Mouse (Mus musculus): Measurements from ENCODE around the gene Arsa. TPM values are rescaled to one million over a fixed set of nuclear protein-coding genes. Genes with fewer than 3 reads are reported as not detected.

Arsa gene
- polyA plus RNA-seq, 1 experiment from 2014 or later = 15.6 TPM

DNA sequence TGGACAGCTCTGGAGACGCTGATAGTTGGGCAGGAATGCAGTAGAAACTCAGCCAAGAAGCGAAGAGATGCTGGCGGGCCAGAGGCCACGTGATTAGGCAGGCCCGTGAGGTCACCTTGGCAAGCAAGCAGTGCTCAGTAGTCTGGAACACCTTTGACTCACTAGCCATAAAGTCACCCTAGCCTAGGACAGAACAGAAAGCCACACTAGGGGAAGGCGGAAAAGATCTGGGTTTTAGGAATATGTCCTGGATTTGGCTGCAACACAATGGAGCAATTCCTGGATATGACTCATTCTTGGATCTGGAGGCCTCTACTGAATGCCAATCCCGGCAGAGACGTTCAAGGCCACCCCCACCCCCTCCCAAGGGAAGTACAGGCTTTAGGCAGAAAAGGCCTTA lies 3.4 kb upstream of the Arsa start:
- ATAC-seq (ENCODE audit: low FRiP score, low read depth) = no peak

GRCm38 (mm10) chr15:89478622-89479021 lies 1.4 kb upstream of the Arsa start:
- Histone ChIP-seq H3K4me3 (no peak overlapping the region), H3K36me3 (no peaks in the 10 kb centered on the region), H3K4me2 (replicated peaks) (no peak overlapping the region), H3K9me3 (no peaks in the 10 kb centered on the region), H3K4me1 (peaks cover 8% of the 10 kb centered on the region), H3K27ac (no peak overlapping the region), H3K9ac (no peak overlapping the region), H3K27me3 (replicated peaks) (no peaks in the 10 kb centered on the region)
- 83% methylated on average over 3 of the region's 3 CpGs for WGBS
- ATAC-seq (ENCODE audit: low FRiP score, low read depth) = no peak

More for the DNA sequence above, 3.4 kb upstream of the Arsa start:
- H3K36me3 ChIP-seq = no peaks in the 10 kb centered on the region
- H3K9ac ChIP-seq = no peak overlapping the region
- H3K4me1 ChIP-seq = peaks cover 3% of the 10 kb centered on the region
- 91% methylated on average over 8 of the region's 8 CpGs for WGBS
- no peak overlapping the region for H3K27ac ChIP-seq
- no peaks in the 10 kb centered on the region for H3K9me3 ChIP-seq
- H3K27me3 ChIP-seq (replicated peaks) = no peaks in the 10 kb centered on the region
- no peak overlapping the region for H3K4me3 ChIP-seq
- H3K4me2 ChIP-seq (replicated peaks) = no peak overlapping the region

DNA sequence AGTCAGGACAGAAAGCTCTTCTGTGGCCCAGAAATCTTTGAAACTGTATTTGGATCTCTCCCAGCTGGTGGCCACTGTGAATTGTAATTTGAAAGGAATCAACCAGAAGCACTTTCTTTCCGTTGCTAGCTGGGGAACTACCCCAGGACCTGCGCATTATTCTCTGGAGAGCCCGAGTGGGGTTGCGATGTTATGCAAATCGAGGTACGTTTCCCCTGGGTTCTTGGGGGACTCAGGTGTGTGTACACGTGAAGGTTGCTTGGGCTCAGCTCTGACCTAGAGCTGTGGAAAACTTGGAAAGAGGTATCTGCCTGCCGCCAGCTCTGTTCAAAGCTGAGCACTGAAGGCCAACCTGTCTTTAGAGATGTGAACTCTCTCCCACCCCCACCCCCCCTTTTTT lies 581 bp upstream of the Arsa start:
- WGBS = 46% methylated on average over 8 of the region's 8 CpGs
- ATAC-seq (ENCODE audit: low FRiP score, low read depth) = no peak
- no peaks in the 10 kb centered on the region for H3K36me3 ChIP-seq

GRCm38 (mm10) chr15:89476475-89476815 lies 780 bp downstream of the Arsa start:
- WGBS = 12% methylated on average over 5 of the region's 5 CpGs
- Histone ChIP-seq H3K9me3 (no peaks in the 10 kb centered on the region), H3K9ac (peak overlapping the region; percentile 64), H3K4me1 (peaks cover 8% of the 10 kb centered on the region), H3K4me2 (replicated peaks) (peak overlapping the region; percentile 86), H3K4me3 (peak overlapping the region; percentile 53), H3K27me3 (replicated peaks) (no peaks in the 10 kb centered on the region), H3K36me3 (no peaks in the 10 kb centered on the region), H3K27ac (no peak overlapping the region)
- ATAC-seq (ENCODE audit: low FRiP score, low read depth) = peak; percentile 8; the same call in 1 of the 2 replicates

More for the DNA sequence above, 581 bp upstream of the Arsa start:
- H3K4me3 ChIP-seq = no peak overlapping the region
- no peaks in the 10 kb centered on the region for H3K27me3 ChIP-seq (replicated peaks)
- H3K4me1 ChIP-seq = peaks cover 8% of the 10 kb centered on the region
- H3K9me3 ChIP-seq = no peaks in the 10 kb centered on the region
- H3K27ac ChIP-seq = no peak overlapping the region
- H3K4me2 ChIP-seq (replicated peaks) = no peak overlapping the region
- no peak overlapping the region for H3K9ac ChIP-seq

GRCm38 (mm10) chr15:89475611-89476474 lies 1.4 kb downstream of the Arsa start:
- peak overlapping the region; percentile 86 for H3K4me2 ChIP-seq (replicated peaks)
- H3K36me3 ChIP-seq = no peaks in the 10 kb centered on the region
- peak overlapping the region; percentile 53 for H3K4me3 ChIP-seq
- peaks cover 8% of the 10 kb centered on the region for H3K4me1 ChIP-seq
- no peak overlapping the region for H3K27ac ChIP-seq
- H3K27me3 ChIP-seq (replicated peaks) = no peaks in the 10 kb centered on the region
- no peaks in the 10 kb centered on the region for H3K9me3 ChIP-seq
- H3K9ac ChIP-seq = peak overlapping the region; percentile 64
- ATAC-seq (ENCODE audit: low FRiP score, low read depth) = peak; percentile 96
- WGBS = 11% methylated on average over 44 of the region's 44 CpGs

GRCm38 (mm10) chr15:89475293-89475600 lies 2.0 kb downstream of the Arsa start:
- no peaks in the 10 kb centered on the region for H3K36me3 ChIP-seq
- H3K9me3 ChIP-seq = no peaks in the 10 kb centered on the region
- peak overlapping the region; percentile 64; the same call in 1 of the 2 replicates for H3K9ac ChIP-seq
- ATAC-seq (ENCODE audit: low FRiP score, low read depth) = peak; percentile 14; the same call in 1 of the 2 replicates
- H3K4me2 ChIP-seq (replicated peaks) = peak overlapping the region; percentile 86
- peak overlapping the region; percentile 53; the same call in 1 of the 2 replicates for H3K4me3 ChIP-seq
- H3K4me1 ChIP-seq = peaks cover 8% of the 10 kb centered on the region
- H3K27me3 ChIP-seq (replicated peaks) = no peaks in the 10 kb centered on the region
- 91% methylated on average over 7 of the region's 7 CpGs for WGBS
- H3K27ac ChIP-seq = no peak overlapping the region

DNA sequence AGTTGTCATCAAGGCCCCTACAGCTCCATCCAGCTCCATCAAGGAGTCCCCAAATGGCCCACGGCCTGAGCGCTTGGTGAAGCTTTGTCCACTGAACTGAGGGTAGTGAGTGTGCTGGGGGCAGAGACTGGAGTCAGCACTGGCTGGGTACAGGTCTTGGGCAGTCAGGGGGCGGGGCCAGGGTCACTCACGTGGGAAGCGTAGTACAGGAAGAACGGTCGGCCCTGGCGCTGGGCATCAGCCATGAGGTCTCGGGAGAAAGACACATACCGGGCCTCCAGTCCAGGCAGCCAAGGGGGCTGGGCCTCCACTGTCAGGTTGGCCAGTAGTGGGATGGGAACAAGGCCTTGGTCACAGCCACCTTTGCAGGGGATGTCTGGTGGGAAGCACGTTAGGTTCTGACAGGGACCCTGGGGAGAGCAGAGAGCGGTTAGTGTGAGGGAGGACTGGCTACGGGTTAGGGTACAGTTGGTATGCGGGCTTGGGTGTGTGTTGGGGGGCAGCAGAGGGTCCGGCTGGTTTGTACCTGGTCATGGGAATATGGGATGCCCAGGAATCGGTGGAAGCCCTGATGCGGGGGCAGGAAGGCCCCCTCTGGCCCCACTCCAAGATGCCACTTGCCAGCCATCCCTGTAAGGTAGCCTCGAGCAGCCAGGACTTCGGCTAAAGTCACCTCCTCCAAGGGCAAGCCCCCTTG lies 2.5 kb downstream of the Arsa start:
- 92% methylated on average over 19 of the region's 19 CpGs for WGBS
- Histone ChIP-seq H3K9me3 (no peaks in the 10 kb centered on the region), H3K36me3 (no peaks in the 10 kb centered on the region), H3K4me1 (peaks cover 8% of the 10 kb centered on the region), H3K4me2 (replicated peaks) (peak overlapping the region; percentile 86; the same call in 1 of the 2 replicates), H3K27me3 (replicated peaks) (no peaks in the 10 kb centered on the region), H3K4me3 (no peak overlapping the region), H3K9ac (0 out of 2 replicates have a peak overlapping the region, but pooled peaks have one; percentile 64), H3K27ac (no peak overlapping the region)
- no peak for ATAC-seq (ENCODE audit: low FRiP score, low read depth)

DNA sequence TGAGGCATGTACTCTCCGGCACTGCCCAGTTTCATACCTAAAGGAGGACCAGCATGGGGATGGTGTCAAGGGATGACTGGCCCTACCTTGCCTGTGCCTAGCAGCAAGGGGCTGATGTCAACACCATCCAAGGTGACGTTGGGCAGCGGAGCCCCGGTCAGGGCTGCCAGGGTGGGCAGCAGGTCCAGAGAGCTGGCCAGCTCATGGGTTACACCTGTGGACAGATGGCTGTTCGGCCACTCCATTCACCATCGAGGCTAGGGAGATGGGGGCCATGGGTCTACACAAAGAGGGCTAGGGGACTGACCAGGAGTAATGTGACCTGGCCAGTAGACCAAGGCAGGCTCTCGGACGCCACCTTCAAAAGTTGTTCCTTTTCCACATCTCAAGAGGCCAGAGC lies 3.3 kb downstream of the Arsa start:
- no peak overlapping the region for H3K4me2 ChIP-seq (replicated peaks)
- H3K4me1 ChIP-seq = peaks cover 8% of the 10 kb centered on the region
- no peak overlapping the region for H3K27ac ChIP-seq
- no peaks in the 10 kb centered on the region for H3K27me3 ChIP-seq (replicated peaks)
- WGBS = 96% methylated on average over 8 of the region's 8 CpGs
- H3K9me3 ChIP-seq = no peaks in the 10 kb centered on the region
- ATAC-seq (ENCODE audit: low FRiP score, low read depth) = no peak
- no peak overlapping the region for H3K9ac ChIP-seq
- H3K4me3 ChIP-seq = no peak overlapping the region
- no peaks in the 10 kb centered on the region for H3K36me3 ChIP-seq

DNA sequence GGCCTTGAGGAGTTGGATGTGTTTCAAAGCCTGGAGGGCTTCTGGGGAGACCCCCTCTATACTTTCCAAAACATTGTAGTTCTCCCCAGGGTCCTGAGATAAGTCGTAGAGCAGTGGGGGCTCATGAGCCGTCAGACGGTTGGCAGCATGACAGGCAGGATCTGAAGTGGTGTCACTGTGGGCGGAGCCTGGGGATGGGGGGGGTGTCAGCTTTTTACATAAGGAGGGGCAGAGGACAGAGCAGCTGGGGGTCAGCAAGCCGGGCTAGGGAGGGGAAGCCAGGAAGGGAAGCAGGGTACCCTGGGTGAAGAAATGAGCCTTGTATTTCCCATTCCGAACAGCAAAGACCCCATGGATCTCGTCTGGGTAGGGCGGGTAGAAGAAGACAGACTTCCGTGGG lies 3.9 kb downstream of the Arsa start:
- Histone ChIP-seq H3K27me3 (replicated peaks) (no peaks in the 10 kb centered on the region), H3K4me1 (peaks cover 8% of the 10 kb centered on the region), H3K9ac (no peak overlapping the region), H3K9me3 (no peaks in the 10 kb centered on the region), H3K4me3 (no peak overlapping the region), H3K27ac (no peak overlapping the region), H3K36me3 (no peaks in the 10 kb centered on the region), H3K4me2 (replicated peaks) (no peak overlapping the region)
- ATAC-seq (ENCODE audit: low FRiP score, low read depth) = no peak
- 83% methylated on average over 9 of the region's 9 CpGs for WGBS

GRCm38 (mm10) chr15:89471476-89471875 lies 5.7 kb downstream of the Arsa start:
- Histone ChIP-seq H3K4me1 (peaks cover 8% of the 10 kb centered on the region), H3K4me3 (no peak overlapping the region), H3K36me3 (no peaks in the 10 kb centered on the region), H3K4me2 (replicated peaks) (no peak overlapping the region), H3K27ac (no peak overlapping the region), H3K9me3 (no peaks in the 10 kb centered on the region), H3K27me3 (replicated peaks) (no peaks in the 10 kb centered on the region), H3K9ac (no peak overlapping the region)
- WGBS = 86% methylated on average over 4 of the region's 4 CpGs
- ATAC-seq (ENCODE audit: low FRiP score, low read depth) = no peak

DNA sequence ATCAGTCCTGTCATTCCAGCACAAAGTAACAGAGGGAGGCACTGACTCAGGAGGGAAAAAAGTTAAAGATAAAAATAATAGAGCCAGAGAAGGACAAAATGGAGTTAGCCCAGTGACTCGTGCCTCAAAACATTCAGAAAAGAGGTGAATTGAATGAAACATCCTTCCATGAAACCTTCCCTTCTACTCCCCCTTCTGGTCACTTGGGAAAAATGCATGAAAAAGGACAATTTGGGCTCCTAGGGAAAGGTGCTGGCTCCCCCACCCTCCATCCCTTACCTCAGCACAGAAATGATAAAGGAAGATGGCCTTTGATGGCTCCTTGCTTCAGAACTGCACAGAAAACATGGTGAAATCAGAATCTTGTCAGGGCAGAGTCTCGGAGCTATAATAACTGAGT lies 8.6 kb downstream of the Arsa start:
- Histone ChIP-seq H3K4me1 (no peaks in the 10 kb centered on the region), H3K36me3 (no peaks in the 10 kb centered on the region), H3K9me3 (no peaks in the 10 kb centered on the region), H3K9ac (no peak overlapping the region), H3K4me2 (replicated peaks) (no peak overlapping the region), H3K4me3 (no peak overlapping the region), H3K27ac (no peak overlapping the region), H3K27me3 (replicated peaks) (no peaks in the 10 kb centered on the region)
- WGBS = 30% methylated on average over 2 of the region's 2 CpGs
- ATAC-seq (ENCODE audit: low FRiP score, low read depth) = no peak

GRCm38 (mm10) chr15:89465052-89465451 lies 12.2 kb downstream of the Arsa start:
- H3K9ac ChIP-seq = no peak overlapping the region
- peak; percentile 13; the same call in 1 of the 2 replicates for ATAC-seq (ENCODE audit: low FRiP score, low read depth)
- no peaks in the 10 kb centered on the region for H3K4me1 ChIP-seq
- peaks cover 27% of the 10 kb centered on the region for H3K36me3 ChIP-seq
- H3K4me3 ChIP-seq = no peak overlapping the region
- H3K9me3 ChIP-seq = no peaks in the 10 kb centered on the region
- H3K4me2 ChIP-seq (replicated peaks) = no peak overlapping the region
- H3K27ac ChIP-seq = no peak overlapping the region
- WGBS = 8% methylated on average over 1 of the region's 1 CpGs
- H3K27me3 ChIP-seq (replicated peaks) = no peaks in the 10 kb centered on the region

Data from neural tube, embryonic 12.5 days (tissue).